Mouse (Mus musculus) spleen, adult 2 months (tissue): ENCODE results near the gene Cpm. TPM values are rescaled to one million over a fixed set of nuclear protein-coding genes. Genes with fewer than 3 reads are reported as not detected.
"Not testable (repeated sequence)": the region's sequence is repeated elsewhere in the genome, so short reads cannot be mapped to it uniquely, and the experiment has no call there.

Experiments
- DNase-seq, 2 experiments: peaks; one replicate each; pipeline versions ENCODE4 v3.0.0 to v3.0.0-alpha.2; 2012 to 2021; ENCODE audit warnings: low spot score in 2 of 2, low read depth in 1 of 2
- H3K27ac ChIP-seq: fragments of 200-500 bp; 2 replicates; pipeline ENCODE4 v1.5.1; 2012; ENCODE audit warnings: low read length, inconsistent platforms; ENCODE audit not compliant: insufficient read depth
- H3K27me3 ChIP-seq: fragments of 200-500 bp; 2 replicates; pipeline ENCODE4 v1.6.1; 2012; ENCODE audit warnings: mild to moderate bottlenecking, moderate library complexity, low read length, inconsistent platforms; ENCODE audit not compliant: control insufficient read depth, insufficient read depth
- H3K36me3 ChIP-seq: fragments of 200-500 bp; 2 replicates; pipeline ENCODE4 v1.6.1; 2012; ENCODE audit warnings: mild to moderate bottlenecking, low read length, inconsistent platforms; ENCODE audit not compliant: control insufficient read depth, insufficient read depth
- H3K4me1 ChIP-seq: fragments of 200-500 bp; 2 replicates; pipeline ENCODE4 v1.6.1; 2011; ENCODE audit warnings: inconsistent platforms; ENCODE audit not compliant: control insufficient read depth, insufficient read depth, insufficient read length
- H3K4me3 ChIP-seq: fragments of 200-500 bp; 2 replicates; pipeline ENCODE4 v1.5.1; 2011; ENCODE audit warnings: mild to moderate bottlenecking, inconsistent platforms; ENCODE audit not compliant: insufficient read depth, insufficient read length; ENCODE audit errors: extremely low read depth
- CTCF ChIP-seq: fragments of 200-500 bp; IDR thresholded peaks from 2 replicates; pipeline ENCODE4 v1.5.1; 2011; ENCODE audit warnings: mild to moderate bottlenecking, inconsistent platforms; ENCODE audit not compliant: insufficient read depth, insufficient read length, insufficient replicate concordance; ENCODE audit errors: extremely low read depth
- POLR2A ChIP-seq: fragments of 200-500 bp; IDR thresholded peaks from 2 replicates; pipeline ENCODE4 v1.6.1; 2011; ENCODE audit warnings: low read depth, low read length, inconsistent platforms
- WGBS: fragments of 180-500 bp; shearing (Covaris S2); methylation state at CpG from one replicate; pipeline ENCODE4 v1.1.7; 2018; 5-methylcytosine and 5-hydroxymethylcytosine counted together
- polyA plus RNA-seq: library from polyadenylated mRNA; depleted of rRNA; stranded (reverse); fragments of >200 nt; gene quantifications from 2 replicates; pipeline ENCODE4 v1.2.3, GENCODE M21; 2012

Gene Cpm
- polyA plus RNA-seq, 1 experiment: 10.1 TPM

DNA sequence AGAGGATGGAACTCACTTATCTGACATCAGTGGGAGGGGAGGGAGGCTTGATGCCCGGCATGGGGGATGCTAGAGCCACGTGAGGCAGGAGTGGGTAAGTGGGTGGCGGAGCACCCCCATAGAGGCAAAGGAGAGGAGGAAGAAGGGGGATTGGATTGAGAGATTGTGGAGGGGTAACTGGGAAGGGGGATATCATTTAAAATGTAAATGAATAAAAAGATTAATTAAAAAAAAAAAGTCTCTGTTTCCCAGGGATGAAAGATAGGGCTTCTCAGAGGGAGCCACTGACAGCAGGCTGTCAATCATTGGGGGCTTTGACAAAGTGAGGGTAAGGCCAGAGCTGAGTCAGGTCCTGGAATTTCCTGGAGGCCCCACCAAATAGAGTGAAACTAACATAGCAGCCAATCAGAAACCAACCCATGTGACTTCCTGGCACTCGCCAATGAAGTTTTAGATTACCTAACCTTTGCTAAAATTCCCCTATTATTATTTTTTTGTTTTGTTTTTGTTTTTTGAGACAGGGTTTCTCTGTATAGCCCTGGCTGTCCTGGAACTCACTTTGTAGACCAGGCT lies 85.7 kb downstream of the Cpm start:
- Histone ChIP-seq H3K4me1 (no peaks in the 10 kb centered on the region; the same call in none of the 2 replicates), H3K27ac (no peak overlapping the region), H3K27me3 (no peaks in the 10 kb centered on the region), H3K4me3 (no peak overlapping the region), H3K36me3 (no peaks in the 10 kb centered on the region)
- DNase-seq: no peak
- no peak for TF ChIP-seq CTCF
- no peak for TF ChIP-seq POLR2A
- 79% methylated on average over 4 of the region's 4 CpGs for WGBS

GRCm38 (mm10) chr10:117715654-117716053 lies 86.4 kb downstream of the Cpm start:
- 84% methylated on average over 1 of the region's 1 CpGs for WGBS
- H3K27me3 ChIP-seq, H3K4me3 ChIP-seq, H3K4me1 ChIP-seq, H3K36me3 ChIP-seq, DNase-seq, H3K27ac ChIP-seq: not testable (repeated sequence)

GRCm38 (mm10) chr10:117716686-117717085 lies 87.4 kb downstream of the Cpm start:
- Histone ChIP-seq H3K4me3 (no peak overlapping the region), H3K36me3 (no peaks in the 10 kb centered on the region), H3K27me3 (no peaks in the 10 kb centered on the region), H3K4me1 (peaks cover 2% of the 10 kb centered on the region; the same call in 1 of the 2 replicates), H3K27ac (no peak overlapping the region)
- 91% methylated on average over 3 of the region's 3 CpGs for WGBS
- TF ChIP-seq CTCF (no peak), POLR2A (no peak)
- DNase-seq: no peak

- Histone ChIP-seq H3K27me3 (no peaks in the 10 kb centered on the region), H3K27ac (no peak overlapping the region), H3K4me3 (no peak overlapping the region), H3K4me1 (peaks cover 2% of the 10 kb centered on the region; the same call in 1 of the 2 replicates), H3K36me3 (no peaks in the 10 kb centered on the region)
- no peak for TF ChIP-seq POLR2A
- TF ChIP-seq CTCF: no peak
- DNase-seq: no peak
- 27% methylated on average over 4 of the region's 4 CpGs for WGBS
Observed at GRCm38 (mm10) chr10:117717583-117717982, 88.3 kb downstream of the Cpm start.

DNA sequence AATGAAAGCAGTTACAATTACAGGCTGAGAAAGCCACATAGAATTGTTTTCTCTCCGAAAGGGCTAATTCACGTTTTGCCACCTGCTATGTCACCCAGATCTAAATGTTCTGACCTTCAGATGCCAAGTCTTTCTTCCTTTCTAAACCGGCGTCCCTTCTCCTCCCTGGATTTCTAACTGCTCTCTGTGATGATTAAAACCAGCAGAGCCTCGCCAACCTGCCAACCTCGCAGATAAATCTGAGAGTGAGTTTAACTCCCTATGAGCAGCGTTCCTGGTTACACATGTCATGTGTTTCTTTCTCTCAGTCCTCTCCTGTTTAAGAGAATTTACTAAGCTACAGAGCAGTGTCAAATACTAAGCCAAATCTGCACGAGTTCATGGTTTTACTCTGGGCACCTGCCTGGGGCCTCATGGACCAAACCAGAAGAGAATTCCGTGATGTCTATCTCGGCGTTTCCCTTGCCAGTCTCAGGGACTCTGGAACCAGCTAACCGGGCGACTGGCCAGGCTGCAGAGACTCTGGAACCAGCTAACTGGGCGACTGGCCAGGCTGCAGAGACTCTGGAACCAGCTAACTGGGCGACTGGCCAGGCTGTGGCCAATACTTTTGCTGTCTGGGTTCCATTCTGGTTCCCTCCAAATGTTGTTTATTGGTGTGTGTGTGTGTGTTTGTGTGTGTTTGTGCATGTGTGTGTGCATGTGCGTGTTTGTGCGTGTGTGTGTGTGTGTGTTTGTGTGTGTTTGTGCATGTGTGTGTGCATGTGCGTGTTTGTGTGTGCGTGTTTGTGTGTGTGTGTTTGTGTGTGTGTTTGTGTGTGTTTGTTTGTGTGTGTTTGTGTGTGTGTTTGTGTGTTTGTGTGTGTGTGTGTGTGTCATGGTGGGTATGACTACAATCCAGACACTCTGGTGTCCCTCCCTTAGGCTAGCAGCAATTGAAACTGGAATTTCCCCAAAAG lies 89.1 kb downstream of the Cpm start:
- Histone ChIP-seq H3K4me3 (no peak overlapping the region), H3K27me3 (no peaks in the 10 kb centered on the region), H3K4me1 (peaks cover 2% of the 10 kb centered on the region; the same call in 1 of the 2 replicates), H3K27ac (no peak overlapping the region), H3K36me3 (no peaks in the 10 kb centered on the region)
- 81% methylated on average over 19 of the region's 19 CpGs for WGBS
- no peak for DNase-seq
- TF ChIP-seq POLR2A: no peak
- no peak for TF ChIP-seq CTCF

- no peak overlapping the region for H3K27ac ChIP-seq
- H3K36me3 ChIP-seq: no peaks in the 10 kb centered on the region
- H3K4me1 ChIP-seq: peaks cover 2% of the 10 kb centered on the region; the same call in 1 of the 2 replicates
- WGBS: 80% methylated on average over 5 of the region's 5 CpGs
- no peak for TF ChIP-seq CTCF
- no peak for TF ChIP-seq POLR2A
- H3K4me3 ChIP-seq: no peak overlapping the region
- H3K27me3 ChIP-seq: no peaks in the 10 kb centered on the region
- no peak for DNase-seq
Observed at GRCm38 (mm10) chr10:117724136-117724718, 94.9 kb downstream of the Cpm start.

DNA sequence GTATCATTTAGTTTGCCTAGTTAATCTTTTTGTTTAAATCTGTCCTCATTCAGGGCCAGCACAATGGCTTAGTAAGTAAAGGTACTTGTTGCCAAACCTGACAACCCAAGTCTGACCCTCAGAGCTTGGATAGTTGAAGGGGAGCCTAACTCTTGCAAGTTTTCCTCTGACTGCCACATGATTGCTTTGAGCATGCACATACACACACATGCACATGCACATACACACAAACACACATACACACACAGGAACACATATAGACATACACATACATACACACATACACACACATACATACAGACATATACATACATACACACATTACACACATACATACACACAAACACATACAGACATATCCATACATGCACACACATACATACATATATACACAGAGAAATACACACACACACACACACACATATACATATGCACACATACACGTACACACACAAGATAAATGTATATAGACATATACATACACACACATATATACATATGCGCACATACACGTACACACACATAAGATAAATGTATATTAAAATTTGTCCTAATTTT lies 95.6 kb downstream of the Cpm start:
- 91% methylated on average over 3 of the region's 3 CpGs for WGBS
- Histone ChIP-seq H3K27ac (no peak overlapping the region), H3K4me3 (no peak overlapping the region), H3K4me1 (peaks cover 2% of the 10 kb centered on the region; the same call in 1 of the 2 replicates), H3K36me3 (no peaks in the 10 kb centered on the region), H3K27me3 (no peaks in the 10 kb centered on the region)
- TF ChIP-seq POLR2A: no peak
- TF ChIP-seq CTCF: no peak
- no peak for DNase-seq
